Mouse (Mus musculus): Measurements from ENCODE around the gene Tmco5b.

Gene Tmco5b

DNA sequence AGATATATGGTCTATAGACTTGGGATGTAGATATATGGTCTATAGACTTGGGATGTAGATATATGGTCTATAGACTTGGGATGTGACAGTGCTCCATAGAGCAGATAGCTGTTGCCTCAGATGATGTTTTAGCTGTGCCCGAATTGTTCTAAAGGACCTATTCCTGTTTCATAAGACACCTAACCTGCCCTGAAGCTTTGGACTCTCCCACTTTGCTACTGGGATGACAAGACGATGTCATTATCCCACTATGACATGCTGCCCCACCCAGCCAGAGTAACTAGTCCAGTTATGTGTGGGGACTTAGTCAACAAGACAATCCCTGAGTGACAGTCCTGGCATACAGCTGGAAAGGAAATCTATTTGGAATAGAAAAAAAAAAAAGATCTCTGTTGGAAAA lies at the start of gene Tmco5b:
Gene Tmco5b (plus strand): TSS at position 301 of the 400 bp plus-strand sequence.
- DNase-seq (ENCODE audit: low read depth, low spot score), result no peak

DNA sequence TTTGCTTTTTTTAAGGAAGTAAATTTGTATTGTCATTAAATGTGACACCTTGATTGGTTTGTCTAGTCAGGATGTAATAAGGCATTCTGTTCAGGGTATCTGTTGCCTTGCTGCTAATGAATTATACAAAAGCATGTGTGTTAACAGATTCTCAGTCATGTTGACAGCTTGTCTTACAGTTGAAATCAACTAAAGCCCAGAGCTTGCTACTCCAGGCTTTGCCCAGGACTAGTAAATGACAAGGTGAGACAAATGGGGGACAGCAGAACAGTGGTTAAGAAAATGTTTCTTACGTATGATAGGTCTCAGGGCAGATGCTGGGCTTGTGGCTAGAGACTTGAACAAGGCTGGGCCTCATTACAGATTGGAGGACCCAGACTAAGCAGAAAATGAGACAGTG lies 48.5 kb upstream of the Tmco5b start:
- no peak for DNase-seq (ENCODE audit: low read depth, low spot score)

DNA sequence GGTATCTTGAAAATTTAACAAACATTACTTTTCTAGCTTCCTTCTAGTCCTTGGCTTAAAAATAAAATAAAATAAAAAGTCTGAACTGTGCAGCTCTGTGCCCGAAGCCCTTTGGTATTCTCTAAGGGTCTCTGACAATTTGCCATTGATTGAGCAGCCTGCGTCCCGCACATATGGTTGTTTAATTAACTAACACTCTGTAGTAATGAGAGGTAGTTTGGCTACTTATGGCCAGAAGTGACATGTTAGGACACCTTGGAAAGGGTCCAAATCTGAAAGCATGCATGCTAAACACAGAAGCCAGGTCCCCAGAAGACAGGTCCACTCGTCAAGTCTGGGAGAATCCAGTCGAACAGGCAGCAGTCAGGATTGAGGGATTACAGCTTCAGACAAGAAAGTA lies 46.7 kb upstream of the Tmco5b start:
- DNase-seq (ENCODE audit: low read depth, low spot score), result no peak

DNA sequence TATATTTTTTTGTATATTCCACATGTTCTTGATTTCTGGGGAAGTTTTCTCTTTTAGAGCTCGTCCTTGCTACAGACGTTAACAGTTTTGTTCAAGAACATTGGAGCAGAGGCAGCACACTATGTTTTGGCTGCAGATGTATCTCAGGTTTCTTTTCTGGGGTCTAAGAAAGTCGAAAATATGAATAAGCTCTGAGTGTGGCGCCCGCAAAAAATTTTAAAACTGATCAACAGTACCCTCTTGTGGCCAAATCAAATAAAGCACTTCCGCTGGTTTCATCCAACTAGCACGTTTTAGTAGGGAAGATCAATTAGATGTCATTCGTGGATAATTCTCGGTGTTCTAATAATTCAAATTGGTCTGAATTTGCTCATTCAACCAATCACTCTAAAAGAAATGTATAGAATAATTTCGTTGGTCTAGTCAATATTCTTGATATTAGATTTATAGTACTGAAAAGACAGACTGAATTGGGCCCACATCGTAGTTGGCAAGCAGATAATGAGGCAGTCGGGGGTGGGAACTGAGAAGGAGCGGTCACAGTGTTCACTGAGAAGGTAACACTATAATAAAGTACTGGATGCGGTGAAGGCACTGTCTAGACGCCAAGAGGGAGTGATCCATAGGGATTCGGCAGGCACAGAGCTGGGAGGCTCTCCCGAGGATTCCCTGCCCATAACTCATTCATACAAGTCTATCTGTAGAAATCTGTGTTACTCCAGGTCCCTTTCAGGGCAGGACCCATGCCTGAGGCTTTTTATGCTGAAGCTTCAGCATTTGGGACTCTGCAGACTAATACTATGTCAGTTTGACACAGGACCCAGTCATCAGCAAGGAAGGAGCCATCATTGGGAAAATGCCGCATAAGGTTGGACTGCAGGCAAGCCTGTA lies 17.1 kb downstream of the Tmco5b start:
- DNase-seq (ENCODE audit: low read depth, low spot score), result peak; percentile 17

DNA sequence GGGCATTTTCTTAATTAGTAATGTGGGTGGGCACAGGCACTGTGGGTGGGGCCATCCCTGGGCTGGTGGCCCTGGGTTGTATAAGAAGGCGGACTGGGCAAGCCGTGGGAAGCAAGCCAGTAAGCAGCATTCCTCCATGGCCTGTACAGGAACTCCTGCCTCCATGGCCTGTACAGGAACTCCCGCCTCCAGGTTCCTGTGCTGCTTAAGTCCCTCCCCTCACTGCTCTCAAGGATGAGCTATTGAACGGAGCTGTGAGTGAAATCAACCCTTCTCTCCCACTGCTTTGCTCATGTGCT lies 17.7 kb downstream of the Tmco5b start:
- peak; percentile 21 for DNase-seq (ENCODE audit: low read depth, low spot score)

DNA sequence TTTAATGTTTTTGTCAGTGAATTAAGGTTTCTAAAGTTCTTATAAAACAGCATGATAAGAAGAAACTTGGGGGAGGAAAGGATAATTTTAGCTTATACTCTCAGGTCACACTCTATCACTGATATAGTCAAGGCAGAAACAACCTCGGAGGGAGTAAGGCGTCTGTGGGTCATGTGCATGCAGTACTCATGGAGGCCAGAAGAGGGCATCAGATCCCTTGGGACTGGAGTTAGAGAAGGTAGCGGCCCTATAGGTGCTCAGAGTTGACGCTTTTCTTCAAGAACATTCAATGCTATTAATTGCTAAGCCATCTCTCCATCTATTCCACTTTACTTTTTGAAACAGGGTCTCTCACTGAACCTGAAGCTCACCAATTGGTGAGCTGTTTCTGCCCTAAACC lies 19.8 kb downstream of the Tmco5b start:
- DNase-seq (ENCODE audit: low read depth, low spot score), result peak; percentile 78

DNA sequence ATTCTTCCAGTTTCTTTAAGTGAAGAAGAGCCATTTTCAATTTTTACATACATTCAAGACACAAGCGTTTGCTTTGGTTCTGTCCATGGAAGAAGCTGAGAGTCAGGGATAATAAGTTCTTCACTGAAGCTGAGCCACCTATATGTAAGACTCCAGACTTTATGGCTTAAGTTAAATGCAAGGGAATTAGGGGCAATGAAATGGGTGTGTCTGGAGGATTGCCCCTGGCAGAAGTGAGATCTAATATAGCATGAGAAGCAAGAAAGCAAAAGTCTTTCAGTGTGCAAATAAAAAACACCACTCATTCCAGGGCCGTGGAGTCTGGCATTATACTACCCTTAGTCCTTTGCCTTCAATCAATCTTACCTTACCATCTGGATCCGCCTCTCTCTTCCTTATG lies 25.7 kb downstream of the Tmco5b start:
- no peak for DNase-seq (ENCODE audit: low read depth, low spot score)

DNA sequence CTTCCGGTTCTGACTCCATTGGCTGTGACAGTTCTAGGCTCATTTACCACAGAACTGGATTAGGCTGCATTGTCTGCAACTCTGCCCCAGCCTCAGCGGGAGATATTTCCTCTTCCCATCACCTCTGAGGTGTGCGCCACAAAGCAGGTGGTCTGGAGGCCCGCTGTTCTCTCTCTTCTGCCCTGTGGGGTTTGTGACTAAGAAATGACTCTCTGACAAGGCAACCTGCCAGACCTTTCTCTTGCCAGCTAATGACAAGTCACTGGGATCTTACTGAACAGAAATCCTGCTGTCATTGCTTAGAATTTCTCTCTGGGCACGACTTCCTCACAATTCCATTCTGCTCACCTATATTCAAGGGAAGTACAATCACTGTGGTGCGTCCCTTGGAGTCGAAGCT lies 37.5 kb downstream of the Tmco5b start:
- peak; percentile 23 for DNase-seq (ENCODE audit: low read depth, low spot score)

DNA sequence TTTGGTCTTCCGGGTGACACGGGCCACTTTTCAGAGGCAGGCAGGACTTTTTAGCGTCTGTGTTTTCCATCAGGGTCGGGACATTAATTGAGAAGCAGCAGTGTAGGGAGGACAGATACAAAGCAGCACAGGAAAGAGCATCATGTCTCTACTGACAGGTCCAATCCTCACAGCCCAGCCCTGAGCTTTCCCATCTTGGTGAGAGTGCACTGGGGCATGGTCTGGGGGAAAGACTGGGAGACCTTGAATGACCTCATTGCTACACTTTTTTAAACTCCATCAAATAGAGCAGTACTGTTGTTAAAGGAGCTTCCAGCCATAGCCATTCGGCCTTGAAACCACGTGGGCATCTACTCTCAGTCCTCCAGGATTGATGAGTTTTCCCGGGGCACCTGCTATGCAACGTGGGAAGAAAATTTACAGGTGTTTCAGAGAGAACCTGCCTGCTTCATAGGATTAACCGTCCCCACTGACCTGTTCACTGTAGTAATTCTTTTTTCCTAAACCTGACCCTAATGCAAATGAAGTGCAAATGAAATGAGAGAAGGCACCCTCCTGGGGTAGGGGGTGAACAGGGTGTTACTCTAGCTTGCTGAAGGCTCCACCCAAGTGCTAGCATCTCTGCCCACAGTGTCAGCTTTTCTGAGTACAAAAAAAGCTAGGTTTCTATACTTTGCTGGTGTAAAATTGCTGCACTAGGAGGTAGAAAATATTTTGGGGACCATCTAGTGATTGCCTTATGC lies 48.4 kb downstream of the Tmco5b start:
- DNase-seq (ENCODE audit: low read depth, low spot score), result no peak

DNA sequence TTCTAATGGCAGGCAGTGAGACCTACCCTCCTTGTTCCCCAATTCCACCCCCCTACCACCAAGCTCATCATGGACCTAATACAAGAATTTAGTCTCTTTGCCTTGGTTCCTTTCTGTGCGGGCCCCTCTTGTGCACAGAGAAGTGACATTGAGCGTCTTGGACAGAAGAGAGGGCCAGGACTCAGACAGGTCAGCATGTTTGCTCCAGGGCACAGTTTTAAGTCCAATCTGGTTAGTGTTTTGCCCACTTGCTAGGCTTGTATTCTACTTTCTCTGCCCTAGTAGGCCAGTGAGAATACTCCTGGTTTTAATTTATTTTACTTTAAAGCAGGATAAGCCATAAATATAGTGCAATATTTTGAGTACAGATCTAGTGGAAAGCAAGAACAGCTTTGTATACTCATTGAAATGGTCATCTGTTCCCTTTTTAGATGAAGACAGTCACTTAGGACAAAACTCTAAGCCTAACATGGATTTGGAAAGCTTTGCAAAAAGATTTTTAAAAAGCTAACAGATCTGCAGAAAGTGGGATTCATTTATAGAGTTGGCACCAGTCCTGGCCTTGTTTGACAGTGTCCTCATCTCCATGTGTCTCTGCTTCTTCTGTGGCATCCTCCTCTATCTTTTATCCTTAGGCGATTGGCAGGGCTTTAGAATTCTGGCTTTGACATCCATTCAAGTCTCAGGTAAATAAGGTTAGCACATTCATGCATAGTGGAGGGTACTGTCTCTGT lies 50.2 kb downstream of the Tmco5b start:
- DNase-seq (ENCODE audit: low read depth, low spot score), result no peak

DNA sequence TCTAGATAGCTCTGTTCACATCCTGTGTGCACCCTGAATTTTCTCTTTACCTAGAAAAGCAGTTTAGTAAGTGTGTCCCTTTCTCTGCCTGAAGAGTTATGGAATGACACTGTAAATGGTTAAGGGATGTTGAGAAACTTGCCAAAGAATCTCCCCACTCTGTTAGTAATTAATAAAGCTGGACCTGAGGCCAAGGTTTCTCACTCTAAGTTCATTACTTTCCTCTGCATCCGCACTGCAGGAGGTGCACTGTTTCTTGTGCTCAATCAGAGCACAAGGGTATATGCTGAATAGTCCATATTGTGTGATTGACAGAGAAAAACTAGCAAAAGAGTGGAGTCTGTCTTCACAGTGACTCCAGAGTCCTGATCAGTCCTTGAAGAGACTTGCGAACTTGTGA lies 59.0 kb downstream of the Tmco5b start:
- no peak for DNase-seq (ENCODE audit: low read depth, low spot score)
